Mouse (Mus musculus): ENCODE measurements at regions not wholly inside any gene's neighbourhood (a gene's known extent, or its start where the extent isn't known, plus 50 kb on each side); places are given as distances from the start of the nearest gene placed in this dataset.

GRCm38 (mm10) chr3:35359288-35359687 is 394.6 kb upstream of the Atp11b start:
- DNase-seq (ENCODE audit: low read depth, low spot score), result no peak

GRCm38 (mm10) chr3:35360515-35360914 is 393.4 kb upstream of the Atp11b start:
- DNase-seq (ENCODE audit: low read depth, low spot score), result no peak

DNA sequence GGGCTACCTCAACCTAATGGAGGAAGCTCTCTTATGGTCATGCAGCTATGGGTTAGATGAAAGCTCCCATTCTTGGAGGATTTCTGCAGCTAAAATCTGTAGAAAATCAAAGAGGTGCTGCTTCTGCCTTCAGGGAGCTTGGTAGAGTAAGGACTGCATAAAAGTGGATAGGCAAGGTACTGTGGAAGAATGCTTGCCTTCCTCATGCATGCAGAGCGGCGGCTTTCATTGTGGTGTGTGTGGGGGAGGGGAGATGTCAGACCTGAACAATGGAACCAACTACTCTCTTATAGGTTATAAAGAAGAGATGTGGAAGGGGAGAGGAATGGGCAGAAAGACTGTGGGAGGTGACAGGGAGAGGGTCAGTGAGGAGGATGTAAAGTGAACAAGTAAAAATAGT is 392.8 kb upstream of the Atp11b start:
- no peak for DNase-seq (ENCODE audit: low read depth, low spot score)

DNA sequence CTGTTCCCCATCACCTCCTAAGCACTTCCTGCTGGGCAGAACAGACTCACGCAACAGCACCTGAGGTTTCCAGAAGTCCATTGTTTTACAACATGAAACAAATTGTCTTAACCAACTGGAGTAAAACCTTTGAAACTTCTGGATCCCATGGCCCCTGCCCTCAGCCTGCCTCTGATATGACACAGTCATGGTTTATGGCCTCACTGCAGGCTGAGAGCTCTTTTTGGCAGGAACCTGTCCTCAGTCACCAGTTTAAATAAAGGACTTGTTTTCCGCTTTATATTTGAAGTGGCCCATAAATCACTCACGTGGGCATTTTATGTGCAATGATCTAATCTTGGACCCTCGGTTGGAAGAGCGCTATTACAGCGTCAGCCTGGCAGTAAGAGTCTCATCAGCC is 388.5 kb upstream of the Atp11b start:
- DNase-seq (ENCODE audit: low read depth, low spot score), result no peak

DNA sequence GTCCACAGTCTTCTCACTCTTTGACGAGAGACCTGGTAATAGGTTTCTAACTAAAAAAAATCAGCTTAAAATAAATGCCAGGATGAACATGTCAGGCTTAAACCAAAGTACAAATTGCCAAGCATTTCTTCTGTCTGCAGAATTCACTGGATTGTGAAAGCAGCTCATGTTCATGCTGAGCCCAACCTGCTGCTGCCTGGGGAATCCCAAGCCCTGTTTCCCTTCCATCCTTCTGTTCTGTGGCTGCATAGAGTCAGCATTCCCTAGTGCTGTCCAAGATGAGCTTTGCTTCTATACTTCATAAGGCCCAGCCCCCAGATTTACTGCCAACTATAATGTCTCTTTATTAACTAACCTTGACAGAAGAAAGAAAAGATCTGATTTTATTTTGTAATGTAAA is 381.6 kb upstream of the Atp11b start:
- DNase-seq (ENCODE audit: low read depth, low spot score), result no peak

- DNase-seq (ENCODE audit: low read depth, low spot score), result no peak
Observed at GRCm38 (mm10) chr3:35387386-35387785, 366.5 kb upstream of the Atp11b start.

DNA sequence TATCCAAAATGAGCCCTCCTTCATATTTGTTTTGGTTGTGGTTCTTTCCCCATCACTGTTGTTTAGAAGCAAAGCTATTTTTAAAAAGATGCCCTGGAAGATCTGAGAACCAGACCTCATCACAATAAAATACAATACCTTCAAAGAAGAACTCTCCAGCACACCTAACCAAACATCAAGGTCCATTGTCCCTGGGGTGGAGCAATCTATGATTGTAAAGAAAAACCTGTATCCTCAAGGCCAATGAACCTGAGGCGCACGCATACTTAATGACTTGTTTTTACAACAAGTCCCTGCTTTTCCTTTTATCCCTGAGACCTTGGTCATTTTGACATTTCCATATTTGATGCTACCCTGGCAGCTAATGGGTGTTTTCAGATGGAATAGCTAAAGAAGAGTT is 361.2 kb upstream of the Atp11b start:
- DNase-seq (ENCODE audit: low read depth, low spot score), result no peak

DNA sequence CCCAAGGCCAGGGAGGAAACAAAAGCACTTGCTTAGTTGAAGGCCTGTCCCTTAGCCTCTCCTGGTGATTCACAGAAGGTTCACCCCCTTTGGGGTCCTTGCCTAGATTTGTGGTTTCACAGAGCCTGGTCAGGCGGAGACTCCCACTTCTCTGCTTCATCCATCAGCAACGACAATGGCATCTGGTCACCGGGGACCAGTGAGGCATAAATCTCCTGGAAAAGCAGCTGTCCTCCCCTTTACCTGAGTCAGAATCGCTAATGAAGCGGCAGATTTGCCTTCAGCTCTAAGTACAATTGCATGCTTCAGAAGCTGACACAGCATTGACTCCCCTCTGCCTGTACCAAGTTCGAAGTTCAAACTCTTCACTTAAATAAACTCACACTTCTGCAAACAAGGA is 353.7 kb upstream of the Atp11b start:
- DNase-seq (ENCODE audit: low read depth, low spot score), result no peak

- no peak for DNase-seq (ENCODE audit: low read depth, low spot score)
Observed at GRCm38 (mm10) chr3:35402666-35403065, 351.2 kb upstream of the Atp11b start.

DNA sequence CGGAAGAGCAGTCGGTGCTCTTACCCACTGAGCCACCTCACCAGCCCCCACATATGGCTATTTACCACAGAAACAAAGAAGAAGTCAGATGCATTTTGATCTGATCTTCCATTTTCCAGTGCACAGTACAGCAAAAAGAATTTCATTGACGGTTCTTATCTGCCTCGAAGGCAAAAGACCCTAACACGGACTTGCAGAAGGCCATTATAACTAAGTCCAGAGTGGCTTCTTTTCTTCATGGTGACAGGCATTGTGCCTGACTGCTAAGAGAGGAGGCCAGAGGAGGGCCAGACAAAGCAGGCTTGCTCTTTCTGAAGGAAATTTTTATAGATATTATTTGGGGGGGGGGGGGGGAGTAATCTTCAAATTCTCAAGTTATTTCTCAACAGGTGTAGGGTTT is 350.0 kb upstream of the Atp11b start:
- no peak for DNase-seq (ENCODE audit: low read depth, low spot score)

DNA sequence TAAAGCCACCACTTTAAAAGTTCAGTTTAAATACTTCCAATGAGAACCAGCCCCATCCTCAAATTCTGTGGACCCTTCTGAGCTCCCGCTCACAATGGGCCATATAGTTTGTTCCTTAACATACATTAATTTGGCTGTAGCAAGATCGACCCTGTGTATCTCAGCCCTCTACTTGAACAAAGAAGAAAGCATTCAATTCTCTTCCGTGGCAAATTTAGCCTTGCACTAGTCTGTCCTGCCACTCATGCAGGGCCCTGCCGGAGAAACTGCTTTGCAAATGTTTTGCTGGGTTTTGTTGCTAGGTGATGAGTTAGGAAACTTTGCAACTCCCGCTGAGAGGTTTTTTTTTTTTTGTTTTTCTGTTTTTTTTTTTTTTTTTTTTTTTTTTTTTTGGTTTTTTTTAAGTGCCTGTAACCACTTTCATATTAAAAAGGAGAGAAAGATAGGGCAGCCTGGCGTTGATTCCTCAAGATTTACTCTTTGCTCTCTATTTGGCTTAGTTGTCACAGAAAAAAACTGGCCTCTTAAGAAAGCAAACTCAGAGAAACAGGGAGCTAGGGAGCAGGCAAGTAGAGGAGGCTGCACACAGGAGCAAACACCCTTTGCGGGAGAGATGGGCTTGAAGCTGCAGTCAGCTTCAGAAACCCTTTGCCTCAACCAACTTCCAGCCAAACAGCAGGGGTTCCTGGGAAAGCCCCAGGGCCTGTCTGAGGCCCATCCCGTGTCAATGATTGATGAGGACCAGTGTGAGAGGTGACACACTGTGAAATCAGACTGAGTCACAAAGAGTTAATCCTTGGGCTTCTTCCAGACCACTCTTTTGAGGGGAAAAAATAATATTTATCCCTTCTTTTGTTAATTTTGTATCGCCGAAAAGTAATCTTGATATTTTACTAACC is 349.2 kb upstream of the Atp11b start:
- no peak for DNase-seq (ENCODE audit: low read depth, low spot score)

DNA sequence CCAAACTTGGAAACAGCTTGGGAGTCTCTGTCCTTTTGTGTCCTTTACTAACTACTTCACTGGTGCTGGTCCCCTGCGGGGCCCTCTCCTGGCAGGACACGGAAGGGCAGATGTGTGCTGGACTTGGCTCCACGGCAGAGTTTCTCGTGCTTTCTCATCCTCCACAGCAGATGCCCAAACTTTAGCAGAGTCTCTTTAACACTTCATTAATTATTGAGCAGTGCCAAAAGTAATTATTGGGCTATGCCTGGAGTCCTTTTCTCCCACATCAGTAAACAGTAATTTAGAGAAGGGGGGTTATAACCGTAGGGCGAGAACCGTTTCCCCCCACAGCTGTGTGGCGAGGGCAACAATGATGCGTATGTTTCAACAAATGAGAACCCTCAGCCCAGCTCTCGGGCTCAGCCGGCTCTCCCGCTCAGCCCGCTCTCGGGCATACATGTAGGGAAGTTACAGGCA is 348.3 kb upstream of the Atp11b start:
- DNase-seq (ENCODE audit: low read depth, low spot score), result no peak

DNA sequence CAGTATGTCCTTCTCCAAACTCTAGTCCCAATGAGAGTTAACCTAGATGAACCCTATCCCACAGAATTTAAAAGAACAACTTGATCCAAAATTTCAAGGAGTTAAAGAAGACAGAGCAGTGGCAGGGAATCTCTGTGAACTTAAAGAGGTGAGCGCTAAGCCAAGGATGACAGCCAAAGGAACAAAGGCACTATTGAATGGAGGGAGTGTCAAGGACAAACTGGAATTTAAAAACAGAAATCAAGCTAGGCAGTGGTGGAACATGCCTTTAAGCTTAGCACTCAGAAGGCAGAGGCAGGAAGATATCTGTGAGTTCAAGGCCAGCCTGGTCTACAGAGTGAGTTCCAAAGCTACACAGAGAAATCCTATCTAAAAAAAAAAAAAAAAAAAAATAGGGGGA is 316.2 kb upstream of the Atp11b start:
- DNase-seq (ENCODE audit: low read depth, low spot score), result no peak

- no peak for DNase-seq (ENCODE audit: low read depth, low spot score)
Observed at GRCm38 (mm10) chr3:35462858-35463257, 291.0 kb upstream of the Atp11b start.

DNA sequence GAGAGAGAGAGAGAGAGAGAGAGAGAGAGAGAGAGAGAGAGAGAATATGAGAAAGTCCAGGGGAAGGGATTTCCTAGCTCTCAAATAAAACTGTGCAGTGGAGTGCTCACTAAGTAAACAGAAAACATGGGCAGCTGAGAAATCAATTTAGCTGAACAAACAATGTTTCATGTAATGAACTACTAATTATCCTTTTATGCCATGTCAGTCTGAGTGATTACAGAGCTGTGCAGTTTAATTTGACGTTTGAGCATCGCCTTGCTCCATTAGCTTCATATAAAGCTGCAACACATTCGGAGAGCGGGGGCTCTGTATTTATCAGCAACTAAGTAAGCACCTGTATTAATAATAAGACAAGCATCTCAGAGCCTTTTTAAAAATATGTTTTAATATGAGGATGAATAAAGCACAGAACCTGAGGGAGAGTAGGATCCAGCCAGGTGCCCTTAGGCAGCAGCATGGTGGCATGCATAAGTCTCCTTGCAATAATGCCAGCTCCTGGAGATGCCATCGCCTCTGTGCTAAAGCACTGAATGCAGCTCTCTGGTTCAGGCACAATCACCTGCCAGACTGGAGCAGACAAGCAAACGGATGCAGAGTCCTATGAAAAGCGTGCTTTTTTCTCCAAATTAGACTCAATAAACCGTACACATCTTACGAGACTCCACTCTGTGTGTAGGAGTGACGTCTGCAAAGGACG is 289.5 kb upstream of the Atp11b start:
- no peak for DNase-seq (ENCODE audit: low read depth, low spot score)

DNA sequence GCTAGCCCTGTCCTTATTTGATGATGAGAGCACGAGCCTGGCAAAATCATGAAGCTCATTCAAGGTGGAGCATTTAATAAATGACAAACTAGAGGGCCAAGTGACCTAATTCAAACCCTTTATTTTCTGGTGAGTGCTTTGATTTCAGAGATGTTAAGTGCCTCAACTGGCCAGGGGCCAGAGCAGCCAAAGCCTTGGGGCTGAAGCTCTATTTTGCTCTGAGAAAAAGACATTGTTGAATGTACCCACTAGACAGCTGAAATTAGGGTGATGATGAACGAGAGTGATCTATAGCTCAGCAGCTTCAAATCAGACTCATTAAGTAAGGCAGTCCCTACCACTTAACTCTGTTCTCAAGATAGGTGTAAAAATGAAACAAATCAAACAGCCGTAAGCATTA is 287.9 kb upstream of the Atp11b start:
- no peak for DNase-seq (ENCODE audit: low read depth, low spot score)

- DNase-seq (ENCODE audit: low read depth, low spot score), result no peak
Observed at GRCm38 (mm10) chr3:35473351-35473750, 280.6 kb upstream of the Atp11b start.

- DNase-seq (ENCODE audit: low read depth, low spot score), result no peak
Observed at GRCm38 (mm10) chr3:35474361-35474760, 279.5 kb upstream of the Atp11b start.

DNA sequence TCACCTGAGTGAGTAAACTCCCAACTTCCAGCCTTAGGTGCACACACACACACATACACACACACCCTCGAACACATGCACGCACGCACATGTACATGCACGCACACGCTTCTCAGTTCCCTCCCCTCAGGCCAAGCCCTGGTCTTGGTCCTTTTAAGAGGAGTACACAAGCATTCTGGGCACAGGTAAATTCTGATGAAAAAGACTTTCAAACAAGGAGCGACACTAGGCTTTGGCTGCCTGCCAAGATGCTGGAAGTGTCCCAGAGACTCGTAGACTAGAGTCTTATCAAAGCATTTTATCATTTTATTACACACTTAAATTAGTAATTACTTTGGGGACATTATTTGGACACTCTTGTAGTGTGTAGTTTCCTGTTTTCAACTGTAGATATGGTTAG is 278.6 kb upstream of the Atp11b start:
- DNase-seq (ENCODE audit: low read depth, low spot score), result no peak

DNA sequence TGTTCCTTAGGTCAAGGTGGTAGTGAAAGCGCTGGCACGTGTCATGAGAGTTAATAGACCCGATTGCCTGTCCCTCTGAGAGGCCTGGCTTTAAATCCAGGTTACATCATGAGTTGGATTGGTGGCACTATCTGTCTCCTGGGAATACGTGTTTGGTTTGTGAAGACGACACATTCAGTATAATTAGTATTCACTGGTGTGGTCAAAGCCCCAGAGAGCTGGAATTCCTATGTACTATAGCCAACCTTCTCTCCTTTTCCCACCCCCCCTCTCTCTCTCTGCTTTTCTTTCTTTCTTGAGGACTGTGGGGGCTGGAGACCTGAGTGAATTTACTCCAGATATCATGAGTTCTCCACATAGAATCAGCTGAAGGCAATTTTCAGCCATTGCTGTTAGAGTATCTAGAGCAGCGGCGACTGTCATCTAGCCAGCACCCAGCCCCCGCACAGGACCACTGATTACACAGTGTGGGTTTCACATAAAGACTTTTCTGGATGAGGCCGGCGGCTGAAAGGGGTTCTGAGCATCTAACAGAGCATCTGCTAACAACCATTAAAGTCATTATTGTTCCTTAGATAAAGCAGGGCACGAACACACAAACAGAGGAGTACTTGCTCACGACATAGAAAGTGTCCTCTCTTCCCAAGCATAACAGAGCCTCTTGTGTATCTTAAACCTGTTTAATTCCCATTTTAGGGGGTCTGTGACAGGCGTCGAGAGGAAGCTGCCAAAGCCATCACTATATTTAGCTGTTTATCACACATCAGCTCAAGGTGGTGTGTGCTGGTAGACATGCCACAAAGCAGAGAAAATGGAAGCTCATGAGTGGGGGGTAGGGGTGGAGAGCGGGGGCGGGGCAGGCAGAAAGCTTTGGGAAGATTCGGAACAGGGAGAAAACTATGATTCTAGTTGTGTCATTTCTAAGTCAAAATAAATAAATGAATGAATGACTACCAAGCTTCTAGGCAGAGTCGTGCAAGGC is 272.9 kb upstream of the Atp11b start:
- no peak for DNase-seq (ENCODE audit: low read depth, low spot score)

GRCm38 (mm10) chr3:35481841-35482240 is 272.1 kb upstream of the Atp11b start:
- no peak for DNase-seq (ENCODE audit: low read depth, low spot score)

GRCm38 (mm10) chr3:35482296-35482695 is 271.6 kb upstream of the Atp11b start:
- peak; percentile 60 for DNase-seq (ENCODE audit: low read depth, low spot score)

Data from A20 (cell line).